Mouse (Mus musculus) spleen, adult 18-20 months (tissue): ENCODE measurements around the gene Tle4.

Source experiments
- DNase-seq, 2 experiments: peaks; one replicate each; pipeline ENCODE4 v3.0.0; 2022; ENCODE audit warnings: mixed read lengths in 2 of 2

Gene Tle4

DNA sequence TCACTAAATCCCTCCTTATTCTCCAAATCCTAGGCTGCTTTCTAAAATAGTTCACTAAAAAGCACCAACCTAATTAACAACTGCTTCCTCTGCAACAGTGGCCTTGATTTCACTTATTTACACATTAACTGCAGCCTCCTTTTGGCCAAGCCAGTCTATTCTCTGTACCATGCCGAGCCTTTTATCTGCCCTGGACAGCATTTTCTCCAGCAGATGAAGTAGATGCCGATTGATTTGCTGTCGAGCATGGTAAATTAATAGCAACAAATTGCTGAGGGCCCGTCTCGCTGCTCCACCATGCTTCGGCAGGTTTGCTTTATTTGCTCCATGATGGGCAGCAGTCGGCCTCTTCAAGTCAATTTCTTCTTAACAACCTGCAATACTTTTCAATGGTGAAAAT, 7.7 kb downstream of the Tle4 start:
- no peak for DNase-seq

DNA sequence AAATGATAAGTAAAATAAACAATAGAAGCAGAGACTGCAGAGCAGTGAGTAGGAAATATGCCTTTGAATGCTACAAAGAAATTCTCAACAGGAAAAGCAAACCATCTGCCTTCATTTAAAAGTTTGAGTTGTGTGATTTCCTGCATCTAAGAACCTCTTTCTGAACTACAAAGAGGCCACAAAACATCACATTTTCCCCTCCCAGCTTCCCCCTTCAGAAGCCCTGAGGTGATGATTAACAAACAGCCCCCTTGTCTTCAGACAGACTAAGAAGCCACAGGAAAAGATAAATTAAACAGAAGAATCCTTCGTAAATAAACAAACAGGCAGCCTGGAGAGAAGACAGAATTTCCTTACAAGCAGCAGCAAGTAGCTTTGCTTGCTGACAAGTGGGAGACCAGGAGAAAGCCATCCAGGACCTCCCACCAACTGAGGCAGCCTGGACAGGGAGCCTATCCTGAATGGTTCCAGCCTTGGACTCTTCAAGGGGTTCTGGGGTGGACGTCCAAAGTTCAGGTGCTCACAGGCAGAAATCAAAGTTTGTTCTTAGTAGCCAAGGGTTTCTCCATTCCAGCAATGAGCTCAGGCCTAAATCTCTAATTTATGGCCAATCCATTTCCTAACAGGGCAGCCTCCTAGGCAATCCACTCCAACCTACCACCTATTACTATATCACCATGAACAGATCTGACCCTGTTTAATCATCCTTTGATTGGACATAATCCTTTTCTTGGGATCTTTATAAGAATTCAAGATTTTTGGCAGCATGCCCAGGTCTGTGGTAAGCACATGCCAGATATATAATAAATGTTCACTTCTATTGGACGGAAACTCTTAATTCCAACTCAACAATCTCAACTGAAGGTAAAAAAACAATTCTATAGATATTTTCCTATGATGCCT, 9.4 kb downstream of the Tle4 start:
- no peak for DNase-seq

DNA sequence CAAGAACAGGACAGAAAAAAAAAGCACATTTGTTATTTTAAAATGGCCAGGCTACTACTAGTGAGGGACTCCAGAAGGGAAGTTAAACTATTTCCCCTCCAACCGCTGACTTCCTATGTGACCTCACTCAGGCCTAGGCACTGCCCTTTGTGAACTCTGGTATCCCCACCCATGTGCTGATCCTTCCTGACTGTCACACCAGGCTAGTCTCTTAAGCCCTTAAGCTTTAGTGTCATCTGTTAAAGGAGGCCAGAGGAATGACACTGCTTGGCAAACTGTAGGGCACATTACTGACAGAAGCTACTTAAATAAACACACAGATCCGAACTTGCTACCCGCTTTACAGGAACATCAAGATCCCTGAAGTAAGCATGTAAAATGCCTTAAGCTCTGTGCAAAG, 11.7 kb downstream of the Tle4 start:
- no peak for DNase-seq

DNA sequence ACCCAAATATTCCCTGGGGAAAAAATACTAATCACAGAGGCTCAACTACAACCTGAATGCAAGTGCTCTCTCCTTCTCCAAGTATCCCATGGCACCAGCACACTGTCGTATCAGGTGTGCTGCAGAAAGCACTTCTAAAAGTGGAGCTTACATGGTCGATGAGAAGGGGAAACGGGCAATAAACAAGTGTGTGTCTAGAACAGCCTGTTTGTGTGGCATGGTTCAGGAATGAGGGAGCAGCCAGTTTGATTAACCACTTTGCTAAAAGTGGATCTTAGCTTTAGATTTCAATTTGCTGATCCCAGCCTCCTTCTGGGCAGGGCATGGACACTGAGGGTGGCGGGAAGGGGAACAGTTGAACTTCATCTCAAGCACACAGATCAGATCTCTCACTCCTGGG, 12.1 kb downstream of the Tle4 start:
- no peak for DNase-seq

DNA sequence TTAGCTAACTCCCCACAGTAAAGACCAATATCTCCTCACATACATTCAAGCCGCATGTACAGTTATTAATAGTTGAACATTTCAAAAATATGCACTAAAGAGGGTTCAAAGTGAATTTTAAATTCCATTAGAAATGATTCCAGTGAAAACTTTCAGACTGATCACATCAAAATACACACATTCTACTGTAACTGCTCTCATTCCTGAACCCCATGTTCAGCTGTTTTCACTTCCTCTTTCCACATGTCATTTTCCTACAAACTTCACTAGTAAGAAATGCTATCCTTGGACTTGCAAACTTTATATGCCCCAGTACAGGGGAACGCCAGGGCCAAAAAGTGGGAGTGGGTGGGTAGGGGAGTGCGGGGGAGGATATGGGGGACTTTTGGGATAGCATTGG, 12.6 kb downstream of the Tle4 start:
- no peak for DNase-seq

DNA sequence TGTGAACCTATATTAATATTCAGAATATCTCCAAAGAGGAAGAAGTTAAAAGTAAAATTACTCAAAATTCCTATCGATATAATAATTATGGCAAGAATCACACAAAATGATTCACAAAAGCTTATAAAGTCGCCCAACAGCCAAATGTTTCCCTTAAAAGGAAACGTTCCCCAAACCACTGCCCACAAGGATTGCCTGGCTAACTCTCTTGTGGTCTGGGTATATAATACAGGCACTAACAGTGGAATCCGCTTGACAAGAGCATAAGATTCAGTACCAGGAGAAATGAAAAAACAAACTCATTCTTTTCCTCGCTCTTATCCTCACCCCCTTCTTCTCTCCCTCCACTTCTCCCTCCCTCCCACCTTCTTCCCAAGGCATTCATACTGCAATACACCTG, 19.2 kb downstream of the Tle4 start:
- DNase-seq: no peak

DNA sequence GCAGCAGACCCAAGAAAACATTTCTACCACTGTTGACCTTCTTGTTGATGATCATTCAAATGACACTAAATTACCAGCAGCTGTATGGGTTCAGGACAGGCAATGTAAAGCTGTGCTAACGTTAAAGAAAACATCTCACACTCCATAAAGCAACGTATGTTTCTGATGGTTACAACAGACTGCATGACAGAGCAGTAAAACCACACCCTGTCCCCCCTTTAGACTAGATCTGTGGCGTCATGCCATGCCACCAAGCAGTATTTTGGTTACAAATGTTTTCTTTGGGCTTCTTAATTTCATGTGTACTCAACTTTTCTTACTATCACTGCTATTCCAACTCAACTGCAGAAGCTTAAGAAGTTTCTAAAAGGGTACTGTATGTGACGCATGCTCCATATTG, 19.8 kb downstream of the Tle4 start:
- no peak for DNase-seq

DNA sequence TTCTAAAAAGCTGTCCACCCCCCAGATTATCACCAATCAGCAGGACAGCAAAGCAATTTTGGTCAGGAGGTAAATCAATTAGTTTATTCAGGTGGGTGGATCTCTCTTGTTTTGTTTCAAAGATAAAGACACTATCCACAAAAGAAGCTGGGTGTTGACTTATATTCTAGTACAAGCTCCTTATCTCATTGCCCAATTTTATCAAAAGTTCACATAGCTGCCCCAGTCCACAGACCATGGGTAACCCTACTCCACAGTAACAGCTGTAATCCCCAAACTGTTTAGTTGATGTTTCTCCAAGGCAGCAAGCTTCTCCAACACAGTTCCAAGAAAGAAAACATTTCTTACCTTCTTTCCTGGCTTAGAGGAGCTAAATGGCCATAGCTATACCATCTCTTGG, 21.5 kb downstream of the Tle4 start:
- no peak for DNase-seq

DNA sequence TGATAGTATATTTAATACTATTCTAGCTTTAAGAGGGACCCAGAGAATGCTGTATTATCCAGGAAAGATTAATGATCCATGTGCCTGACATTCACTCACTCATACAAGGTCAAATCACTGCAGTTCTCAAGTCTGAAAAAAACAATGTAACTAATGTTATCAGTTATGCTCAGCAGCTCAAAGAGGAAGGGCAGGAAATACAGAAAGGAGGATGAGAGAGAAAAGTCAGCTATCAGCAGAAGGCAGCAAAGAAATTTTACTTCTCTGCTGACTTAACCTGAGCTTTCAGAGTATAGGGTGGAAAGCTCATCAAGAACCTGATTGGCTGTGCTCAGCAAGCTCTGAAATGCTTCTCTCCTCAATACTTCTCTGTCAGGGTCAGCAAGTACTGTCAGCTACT, 29.0 kb downstream of the Tle4 start:
- no peak for DNase-seq

DNA sequence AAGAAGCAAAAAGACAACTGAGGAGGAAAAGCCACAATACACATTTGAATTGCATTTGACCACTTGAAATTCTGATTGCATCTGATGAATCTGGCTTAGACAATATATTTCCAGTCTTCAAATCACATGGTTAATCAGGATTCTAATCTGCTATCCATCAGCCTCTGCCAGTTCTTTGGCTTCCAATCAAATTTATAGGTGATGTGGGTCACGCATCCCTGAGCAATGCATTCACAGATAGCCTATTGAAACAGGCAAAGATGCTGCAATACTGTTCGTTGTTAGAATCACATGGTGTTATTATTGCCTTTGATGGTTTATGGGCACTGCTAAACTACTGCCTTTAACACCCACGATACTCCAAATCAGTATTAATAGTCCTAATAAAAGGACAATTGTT, 30.8 kb downstream of the Tle4 start:
- no peak for DNase-seq

DNA sequence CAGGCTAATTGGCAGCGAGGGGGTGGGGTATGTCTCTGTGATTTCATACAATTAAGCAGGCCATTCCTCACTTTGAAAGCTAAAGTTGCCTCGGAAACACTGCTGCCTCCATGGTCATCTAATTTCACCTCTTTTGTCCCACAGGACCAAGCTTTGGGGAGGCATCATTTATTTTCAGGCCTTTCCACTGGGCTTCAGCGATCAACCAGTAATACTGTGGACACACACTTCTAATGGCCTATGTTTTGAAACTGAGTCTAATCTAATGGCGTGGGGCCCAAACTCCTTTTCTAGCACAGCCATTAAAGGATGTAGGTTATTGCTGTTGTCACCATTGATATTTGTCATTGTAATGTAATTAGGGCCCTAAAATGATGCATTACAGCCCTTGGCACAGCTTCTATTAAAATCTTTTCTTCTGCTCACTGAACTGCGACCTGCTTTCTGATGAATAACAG, 31.3 kb downstream of the Tle4 start:
- DNase-seq: no peak

DNA sequence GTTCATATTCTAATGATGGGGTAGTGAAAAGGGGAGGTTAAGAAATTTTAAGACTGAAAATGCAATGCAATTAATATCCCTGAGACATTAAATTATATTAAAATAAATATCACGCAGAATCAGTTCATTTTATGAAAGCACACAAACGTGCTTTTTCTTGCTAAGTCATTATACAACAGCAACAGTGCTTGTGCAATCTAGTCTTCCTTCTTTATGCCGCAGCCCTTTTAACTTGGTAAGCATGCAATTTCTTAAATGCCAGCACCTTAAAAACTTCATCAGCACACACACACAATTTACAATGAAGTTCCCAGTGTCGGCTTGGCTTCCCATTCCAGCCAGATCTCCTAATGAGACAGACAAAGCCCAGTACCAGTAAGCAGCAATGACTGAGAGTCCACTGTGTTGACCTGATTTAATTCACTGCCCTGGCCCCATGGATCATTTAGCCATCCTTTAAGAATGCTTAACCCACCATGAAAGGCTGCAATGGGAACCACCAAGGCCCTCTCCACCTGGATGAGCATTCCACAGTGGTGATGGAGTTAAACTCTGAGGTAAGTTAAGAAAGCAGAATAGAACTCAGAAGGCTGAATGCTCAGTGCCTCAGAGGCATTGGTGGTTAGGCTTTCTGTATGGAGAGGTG, 32.3 kb downstream of the Tle4 start:
- no peak for DNase-seq

DNA sequence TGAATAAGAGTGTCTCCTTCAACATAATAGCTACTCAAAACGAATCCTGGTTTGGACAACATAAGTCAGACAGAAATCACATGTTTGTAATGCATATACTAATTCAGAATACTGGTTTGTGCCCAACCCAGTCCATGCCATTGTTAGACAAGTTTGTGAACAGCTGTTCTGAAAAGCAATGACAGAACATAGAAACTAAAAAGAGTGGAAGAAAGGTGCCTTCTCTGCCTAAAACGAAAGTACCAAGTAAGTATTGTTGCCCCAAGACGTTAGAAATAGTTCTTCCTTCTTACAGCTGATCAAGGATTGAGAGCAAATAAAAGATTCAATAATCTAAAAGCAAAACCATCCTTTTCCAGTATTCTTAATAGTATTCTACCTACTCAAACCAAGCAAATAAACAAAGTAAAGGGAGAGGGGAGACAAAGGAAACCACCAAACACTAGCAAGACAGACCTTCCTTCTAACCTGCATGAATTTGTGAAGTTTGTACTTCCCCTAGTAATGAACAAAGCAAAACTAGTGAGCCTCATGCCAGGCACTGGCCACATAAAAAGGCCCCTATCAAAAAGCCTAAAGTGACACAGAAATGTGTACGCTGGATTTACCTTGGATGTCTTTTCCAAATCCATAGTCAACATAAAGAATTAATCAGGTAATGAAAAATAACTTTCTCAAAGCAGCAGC, 34.4 kb downstream of the Tle4 start:
- no peak for DNase-seq

DNA sequence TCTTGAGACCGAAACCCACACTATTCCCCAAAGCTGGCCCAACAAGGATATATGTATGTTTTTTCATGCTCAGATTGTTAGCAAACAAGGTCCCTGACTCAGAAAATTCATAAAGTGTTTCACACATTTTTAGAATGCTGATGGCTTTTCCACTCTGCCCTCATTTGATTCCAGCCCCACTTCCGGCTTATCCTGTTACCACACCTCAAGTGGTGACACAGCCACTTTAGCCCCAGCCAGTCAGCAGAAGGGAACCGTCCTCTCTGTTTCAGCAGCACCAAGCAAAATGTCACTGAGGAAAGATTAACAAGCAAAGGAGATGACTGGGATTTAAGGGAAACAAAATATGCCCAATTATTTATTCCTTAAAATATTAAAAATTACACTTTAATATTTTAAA, 50.0 kb downstream of the Tle4 start:
- DNase-seq: no peak

DNA sequence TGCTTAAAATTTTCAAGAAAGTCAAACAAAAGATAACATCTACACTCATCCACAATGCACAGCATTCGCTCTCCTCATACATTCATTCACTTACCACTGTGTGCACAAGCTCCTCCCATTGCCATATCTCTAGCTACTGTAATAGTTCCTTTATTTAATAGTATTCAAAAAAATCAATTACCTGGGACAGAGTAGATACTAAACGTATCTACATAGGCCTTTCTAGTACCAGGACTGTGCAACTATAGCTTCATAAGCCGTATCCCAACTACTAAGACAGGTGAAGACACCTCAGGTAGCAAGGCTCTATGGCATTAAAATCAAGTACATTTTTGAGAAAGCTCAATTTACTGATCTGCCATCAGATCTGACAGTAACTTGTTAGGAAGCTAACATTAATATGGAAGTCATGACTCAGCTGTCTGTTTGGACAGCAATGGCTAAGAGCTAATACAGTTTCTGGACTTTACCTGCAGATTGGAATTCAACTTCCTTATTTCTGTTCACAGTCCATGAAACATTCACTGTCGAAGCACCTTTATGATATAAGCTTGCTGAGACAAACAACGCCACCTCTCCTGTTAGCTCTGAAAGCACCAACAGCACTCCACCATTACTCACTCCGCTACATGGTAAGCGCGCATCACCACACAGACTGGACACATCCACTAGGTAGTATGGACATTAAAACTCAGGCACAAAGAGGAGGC, 50.6 kb downstream of the Tle4 start:
- DNase-seq: no peak

DNA sequence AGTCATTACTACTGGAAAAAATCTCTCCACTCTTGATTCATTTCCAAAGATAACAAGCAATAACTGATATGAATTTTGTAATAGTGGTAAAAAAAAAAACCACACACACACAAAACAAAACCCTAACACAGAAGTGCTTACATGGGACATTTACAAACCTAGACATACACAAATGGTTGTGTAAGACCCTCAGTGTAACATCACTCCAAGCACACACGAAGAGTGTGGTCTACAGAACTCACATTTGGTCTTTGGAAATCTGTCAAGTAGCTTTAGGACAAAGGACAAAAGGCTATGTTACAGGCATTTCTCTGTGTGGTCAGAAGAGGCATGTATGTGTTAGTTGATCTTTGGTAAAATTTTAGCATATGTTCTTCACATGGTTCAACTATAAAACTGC, 52.4 kb downstream of the Tle4 start:
- no peak for DNase-seq

DNA sequence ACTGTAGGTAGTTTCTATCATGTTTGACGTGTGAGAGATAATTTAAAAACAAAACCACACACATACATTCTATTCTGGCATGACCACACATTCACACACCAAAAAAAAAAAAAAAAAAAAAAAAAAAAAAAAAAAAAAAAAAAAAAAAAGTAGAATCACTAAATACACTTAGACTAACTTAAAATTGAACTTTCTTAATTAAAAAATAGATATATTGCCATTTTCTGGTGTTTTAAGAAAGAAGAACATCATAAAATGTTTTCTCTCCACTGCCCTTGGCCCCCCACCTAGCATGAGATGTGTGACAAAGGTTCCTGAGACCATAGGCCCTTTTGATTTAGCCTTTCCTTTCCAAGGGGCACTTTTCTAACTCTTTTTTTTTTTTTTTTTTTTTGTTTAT, 54.5 kb downstream of the Tle4 start:
- no peak for DNase-seq

DNA sequence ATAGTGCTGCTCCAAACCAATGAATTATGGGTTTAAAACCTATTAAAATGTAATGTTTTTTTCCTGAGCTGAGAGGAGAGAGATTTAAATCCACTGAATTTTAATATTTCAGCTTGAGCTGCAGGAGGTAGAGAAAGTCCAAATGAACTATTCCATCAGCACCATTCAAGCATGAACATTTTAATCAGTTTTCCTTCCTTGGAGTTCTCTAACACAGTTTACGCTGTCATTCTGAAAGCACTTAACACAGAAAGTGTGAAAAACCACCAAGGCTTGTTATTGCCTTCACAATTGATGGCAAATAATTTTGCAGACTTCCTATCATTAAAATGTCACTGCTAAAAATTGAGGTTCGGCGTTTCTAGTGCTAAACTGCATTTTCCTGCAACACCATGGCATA, 57.2 kb downstream of the Tle4 start:
- DNase-seq: no peak

DNA sequence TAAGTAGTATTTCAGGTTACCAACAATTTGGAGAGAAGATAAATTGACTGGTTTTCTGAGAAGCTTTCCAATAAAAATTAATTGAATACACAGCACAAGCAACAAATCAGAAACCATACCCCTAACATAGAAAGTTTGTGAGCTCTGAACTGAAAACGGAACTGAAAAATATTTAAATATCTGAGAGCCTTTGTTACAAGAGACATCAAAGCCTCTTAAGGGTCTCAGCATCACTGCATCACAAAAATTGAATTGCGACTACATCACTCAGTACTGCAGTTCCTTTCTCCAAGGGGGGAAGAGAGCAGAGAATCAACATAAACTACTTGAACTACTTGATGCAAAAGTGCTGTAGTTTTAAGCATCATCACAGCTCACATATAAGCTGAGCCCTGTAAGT, 61.2 kb downstream of the Tle4 start:
- no peak for DNase-seq

DNA sequence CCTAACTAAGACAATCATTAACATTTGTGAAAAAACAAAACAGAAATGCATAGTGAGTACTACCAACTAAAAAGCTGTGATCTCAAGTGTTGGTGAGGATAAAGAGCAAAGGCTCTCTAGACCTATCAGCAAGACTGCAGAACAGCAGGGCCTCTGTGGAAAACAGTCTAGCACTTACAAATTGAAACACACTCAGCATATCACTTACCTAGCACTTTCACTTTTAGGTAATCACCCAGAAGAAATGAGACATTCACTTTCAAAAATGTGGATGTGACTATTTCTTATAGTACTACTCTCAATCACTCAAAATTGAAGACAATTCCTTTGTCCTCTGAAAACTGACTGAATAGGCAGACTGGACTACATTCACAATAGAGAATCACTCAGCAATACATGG, 63.4 kb downstream of the Tle4 start:
- no peak for DNase-seq

DNA sequence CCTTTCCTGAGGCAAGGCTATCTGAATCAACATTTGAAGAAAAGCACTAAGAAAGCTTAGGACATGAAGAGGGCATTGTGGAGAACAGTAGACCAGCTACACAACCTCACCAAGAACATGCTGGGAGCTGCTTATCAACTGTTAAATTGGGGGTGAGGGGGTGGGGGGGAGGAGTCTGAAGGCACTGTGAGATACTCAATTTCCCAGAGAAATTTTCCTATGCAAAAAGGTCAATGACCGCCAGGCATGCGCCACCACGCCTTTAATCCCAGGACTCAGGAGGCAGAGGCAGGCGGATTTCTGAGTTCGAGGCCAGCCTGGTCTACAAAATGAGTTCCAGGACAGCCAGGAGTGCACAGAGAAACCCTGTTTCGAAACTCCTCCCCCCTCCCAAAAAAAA, 65.0 kb downstream of the Tle4 start:
- no peak for DNase-seq

DNA sequence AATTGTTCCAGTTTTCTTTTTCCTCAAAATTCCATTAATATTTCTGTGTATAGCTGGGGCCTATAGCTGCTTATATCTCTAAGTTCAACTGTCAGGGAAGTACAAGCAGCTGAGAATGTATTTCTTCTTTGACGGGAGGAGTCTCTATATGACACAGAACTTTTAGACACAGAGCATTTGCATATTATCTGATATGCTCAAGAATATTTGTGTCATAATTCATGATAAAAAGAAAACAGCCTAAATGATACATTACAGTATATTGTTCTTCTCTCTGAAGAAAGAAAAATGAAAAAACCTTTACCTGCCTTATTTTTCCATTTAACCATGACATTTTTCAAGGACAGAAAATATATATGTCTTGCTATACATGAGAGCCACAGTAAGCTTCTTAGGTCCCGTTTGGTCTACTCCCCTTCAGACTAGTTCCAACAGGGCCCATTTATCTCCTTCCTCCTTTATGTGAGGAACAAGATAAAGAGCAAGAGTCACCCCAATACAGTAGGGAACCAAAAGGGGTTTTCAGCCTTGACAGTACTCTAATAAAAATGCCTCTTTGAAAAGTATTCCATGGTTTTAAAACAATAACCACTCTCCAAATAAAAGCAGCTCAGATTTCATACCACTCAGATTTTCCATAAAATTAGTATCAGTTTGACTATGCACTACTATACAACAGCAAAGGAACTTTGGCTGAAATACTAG, 77.6 kb downstream of the Tle4 start:
- DNase-seq: no peak

DNA sequence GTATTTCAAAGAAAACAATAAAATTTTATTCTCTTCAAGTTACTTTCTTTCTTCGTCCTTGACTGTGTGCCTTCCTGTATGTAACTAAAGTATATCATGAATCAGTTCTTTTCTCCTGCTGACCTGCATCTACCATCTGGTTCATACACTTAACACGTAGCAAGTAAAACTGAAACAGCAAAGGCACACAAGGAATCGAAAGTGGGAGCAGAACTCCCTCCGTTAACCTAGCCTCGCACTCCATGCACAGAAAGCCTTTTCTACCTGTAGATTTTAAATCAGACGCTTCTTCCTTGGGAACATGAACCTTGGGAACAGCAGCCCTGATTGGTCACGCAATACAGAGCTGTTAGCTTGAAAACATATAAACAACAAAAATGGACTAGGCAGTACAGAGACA, 78.7 kb downstream of the Tle4 start:
- no peak for DNase-seq
